Mouse (Mus musculus) gastrocnemius, adult 2 months (tissue): ENCODE data around the gene Nisch. TPM values are rescaled to one million over a fixed set of nuclear protein-coding genes. Genes with fewer than 3 reads are reported as not detected.
A peak's percentile ranks its signal among the peaks of the same experiment; 100 is the strongest.

ENCODE experiments used
- DNase-seq: peaks from one replicate; pipeline ENCODE4 v3.0.0; 2022
- H3K27ac ChIP-seq: fragments of 200-600 bp; 2 replicates; pipeline ENCODE4 v1.8.1; 2022; ENCODE audit warnings: mild to moderate bottlenecking
- H3K4me3 ChIP-seq: fragments of 200-600 bp; 2 replicates; pipeline ENCODE4 v1.8.1; 2022; ENCODE audit warnings: mild to moderate bottlenecking, moderate library complexity
- CTCF ChIP-seq: fragments of 200-600 bp; IDR thresholded peaks from 2 replicates; pipeline ENCODE4 v1.8.1; 2022; ENCODE audit warnings: antibody characterized with exemption, mild to moderate bottlenecking, moderate library complexity
- intact Hi-C: fragments of 180-260 bp; cut with DNase I; formaldehyde crosslinking; loops from one replicate; pipeline ENCODE4 v1.15.1; 2025
- long read RNA-seq, 2 experiments: library from polyadenylated mRNA; stranded (forward); transcript quantifications; one replicate each; pipeline ENCODE4 v2.0.0; 2021
- total RNA-seq, 2 experiments: library from RNA; stranded (reverse); gene quantifications; 2 replicates each; pipeline ENCODE4 v1.2.3; 2021

The Nisch gene
- total RNA-seq, result 10 to 100 TPM; 60.8 to 70.3 TPM
- long read RNA-seq, experiment 1, full-length matches to known transcripts, result 71 of 172 reads
- long read RNA-seq, experiment 1, partial matches to known transcripts, result 16 of 172 reads
- long read RNA-seq, experiment 1, other reads (novel, unspliced or antisense), result 85 of 172 reads
- long read RNA-seq, experiment 2, full-length matches to known transcripts, result 68 of 178 reads
- long read RNA-seq, experiment 2, partial matches to known transcripts, result 28 of 178 reads
- long read RNA-seq, experiment 2, other reads (novel, unspliced or antisense), result 82 of 178 reads

GRCm38 (mm10) chr14:31216846-31217245 is at the start of gene Nisch:
Nisch (minus strand) TSS chr14:31216946.
- intact Hi-C loops, result no loop called here
- no peak for DNase-seq
- peak within 1 kb of the TSS; percentile 74 for H3K27ac ChIP-seq
- no peak for TF ChIP-seq CTCF
- peak within 1 kb of the TSS; percentile 65 for H3K4me3 ChIP-seq

GRCm38 (mm10) chr14:31260932-31261331 is 44.2 kb upstream of the Nisch start:
- Histone ChIP-seq H3K4me3 (no peak overlapping the region), H3K27ac (no peak overlapping the region)
- intact Hi-C loops, result no loop called here
- DNase-seq, result peak; percentile 7
- no peak for TF ChIP-seq CTCF

GRCm38 (mm10) chr14:31260374-31260773 is 43.6 kb upstream of the Nisch start:
- no peak for TF ChIP-seq CTCF
- H3K27ac ChIP-seq, result no peak overlapping the region
- H3K4me3 ChIP-seq, result no peak overlapping the region
- intact Hi-C loops, result no loop called here
- DNase-seq, result peak; percentile 8

- Histone ChIP-seq H3K27ac (no peak overlapping the region), H3K4me3 (no peak overlapping the region)
- no peak for TF ChIP-seq CTCF
- intact Hi-C loops, result loop anchor here (10.0 kb wide), 1 partner anchor 236 kb away; the partner anchor contains the start of genes Eaf1 and Mettl6
- DNase-seq, result no peak
Observed at GRCm38 (mm10) chr14:31258476-31259050, 41.8 kb upstream of the Nisch start.

DNA sequence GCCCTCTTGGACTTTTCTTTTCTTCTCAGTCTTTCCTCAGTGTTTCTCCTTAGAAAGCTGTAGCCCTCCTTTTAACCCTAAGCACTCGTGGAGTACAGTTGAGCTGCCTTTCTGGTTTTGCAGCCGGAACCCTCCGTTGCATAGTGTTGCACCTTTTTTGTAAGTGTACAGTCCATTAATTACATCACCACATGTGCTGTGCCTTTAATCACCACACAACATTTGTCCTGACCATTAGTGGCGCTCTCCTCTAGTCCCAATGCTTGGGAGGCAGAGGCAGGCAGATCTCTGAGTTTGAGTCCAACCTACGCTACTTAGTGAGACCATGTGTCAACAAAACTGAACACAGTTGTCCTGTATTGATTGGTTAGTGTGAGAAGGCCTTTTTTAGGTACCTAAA is 35.3 kb upstream of the Nisch start:
- peak overlapping the region; percentile 93 for H3K27ac ChIP-seq
- intact Hi-C loops, result loop anchor here (5.0 to 10.0 kb wide), 4 partner anchors 45 to 243 kb away; partner anchors contain the start of genes Capn7, Eaf1, Mettl6 and Smim4

DNA sequence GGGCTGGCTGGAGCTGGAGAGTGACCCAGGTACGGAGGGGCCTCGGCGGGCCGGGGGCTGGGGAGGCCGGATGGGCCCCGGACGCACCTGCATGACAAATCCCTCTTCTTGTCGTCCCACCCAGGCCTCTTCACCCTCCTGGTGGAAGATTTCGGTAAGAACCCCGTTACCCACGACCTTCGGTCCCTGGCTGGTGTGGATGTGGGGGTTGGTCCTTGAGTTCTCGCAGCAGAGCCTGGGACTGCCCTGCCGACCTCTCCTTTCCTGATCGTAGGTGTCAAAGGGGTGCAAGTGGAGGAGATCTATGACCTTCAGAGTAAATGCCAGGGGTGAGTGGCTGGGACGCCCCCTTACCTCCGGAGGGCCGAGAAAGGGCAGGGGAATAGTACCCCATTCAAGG is 34.9 kb upstream of the Nisch start:
- no peak for TF ChIP-seq CTCF
- intact Hi-C loops, result loop anchor here (5.0 to 10.0 kb wide), 4 partner anchors 44 to 243 kb away; partner anchors contain the start of genes Capn7, Eaf1, Mettl6 and Smim4
- no peak for DNase-seq
- Histone ChIP-seq H3K27ac (peak overlapping the region; percentile 93), H3K4me3 (peak overlapping the region; percentile 100)

More for the DNA sequence above, 35.3 kb upstream of the Nisch start:
- H3K4me3 ChIP-seq, result peak overlapping the region; percentile 100
- DNase-seq, result no peak
- TF ChIP-seq CTCF, result no peak

DNA sequence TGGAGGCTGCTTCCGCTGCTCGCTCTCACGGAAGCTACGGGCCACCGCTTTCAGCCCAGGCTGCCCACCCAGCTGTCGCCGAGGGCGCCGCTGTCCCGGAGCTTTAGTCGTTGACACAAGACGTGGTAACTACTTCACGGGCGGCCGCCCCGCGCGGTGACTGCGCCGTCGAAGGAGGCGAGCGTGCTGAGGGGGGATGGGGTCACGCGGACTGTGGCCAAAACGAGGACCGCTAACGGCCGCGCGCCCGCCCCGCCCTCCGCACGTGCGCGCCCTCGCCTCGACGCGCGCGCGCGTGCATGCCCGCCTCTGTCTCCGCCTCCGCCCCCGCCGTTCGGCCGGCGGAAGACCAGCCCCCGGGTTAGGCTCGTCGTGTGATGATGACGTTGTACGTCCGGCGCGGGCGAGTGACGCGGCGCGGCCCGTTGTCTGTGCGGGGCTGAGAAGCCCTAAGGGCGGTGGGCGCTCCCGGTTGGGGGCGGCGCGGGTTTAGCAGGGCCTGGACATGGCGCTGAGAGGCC is 34.4 kb upstream of the Nisch start, which contains the start of the genes Phf7 and Bap1:
Gene Phf7, minus strand, starts transcription at position 234 of the 521 bp plus-strand sequence.
Gene Bap1, plus strand, starts transcription at position 367 of the 521 bp plus-strand sequence.
- peak within 1 kb of the TSS; percentile 93 for H3K27ac ChIP-seq
- DNase-seq, result peak; percentile 97
- intact Hi-C loops, result loop anchor here (5.0 to 10.0 kb wide), 4 partner anchors 44 to 244 kb away; partner anchors contain the start of genes Capn7, Eaf1, Mettl6 and Smim4
- H3K4me3 ChIP-seq, result peak within 1 kb of the TSS; percentile 100
- peak; percentile 9; the same call in 1 of the 2 replicates for TF ChIP-seq CTCF

GRCm38 (mm10) chr14:31250222-31251083 is 33.7 kb upstream of the Nisch start:
- peak overlapping the region; percentile 100 for H3K4me3 ChIP-seq
- H3K27ac ChIP-seq, result peak overlapping the region; percentile 93
- no peak for DNase-seq
- TF ChIP-seq CTCF, result no peak
- intact Hi-C loops, result loop anchor here (5.0 to 10.0 kb wide), 4 partner anchors 43 to 244 kb away; partner anchors contain the start of genes Capn7, Eaf1, Mettl6 and Smim4

- Histone ChIP-seq H3K4me3 (no peak overlapping the region), H3K27ac (no peak overlapping the region)
- intact Hi-C loops, result no loop called here
- no peak for TF ChIP-seq CTCF
- DNase-seq, result no peak
Observed at GRCm38 (mm10) chr14:31248396-31248795, 31.6 kb upstream of the Nisch start.

DNA sequence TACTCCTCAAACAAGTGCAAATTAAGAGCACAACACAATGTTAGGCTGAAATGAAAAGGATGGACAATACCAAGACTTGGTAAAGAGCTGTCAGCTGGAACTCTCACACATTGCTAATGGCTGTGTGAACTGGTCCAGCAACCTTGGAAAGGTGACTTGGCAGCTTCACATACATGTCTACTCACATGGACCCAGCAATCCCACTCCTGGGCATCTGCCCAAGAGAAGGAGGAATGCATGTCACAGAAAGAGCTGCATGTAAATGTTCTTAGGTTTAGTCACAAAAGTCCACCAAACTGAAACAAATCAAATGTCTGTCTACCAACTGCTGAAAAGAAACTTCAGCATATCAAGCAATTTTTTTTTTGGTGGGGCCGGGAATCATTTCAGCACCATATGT is 29.2 kb upstream of the Nisch start:
- peak; percentile 8 for DNase-seq
- intact Hi-C loops, result no loop called here
- Histone ChIP-seq H3K4me3 (no peak overlapping the region), H3K27ac (no peak overlapping the region)
- no peak for TF ChIP-seq CTCF

GRCm38 (mm10) chr14:31244777-31245176 is 28.0 kb upstream of the Nisch start:
- no peak overlapping the region for H3K27ac ChIP-seq
- no peak for DNase-seq
- TF ChIP-seq CTCF, result no peak
- intact Hi-C loops, result no loop called here
- H3K4me3 ChIP-seq, result no peak overlapping the region

DNA sequence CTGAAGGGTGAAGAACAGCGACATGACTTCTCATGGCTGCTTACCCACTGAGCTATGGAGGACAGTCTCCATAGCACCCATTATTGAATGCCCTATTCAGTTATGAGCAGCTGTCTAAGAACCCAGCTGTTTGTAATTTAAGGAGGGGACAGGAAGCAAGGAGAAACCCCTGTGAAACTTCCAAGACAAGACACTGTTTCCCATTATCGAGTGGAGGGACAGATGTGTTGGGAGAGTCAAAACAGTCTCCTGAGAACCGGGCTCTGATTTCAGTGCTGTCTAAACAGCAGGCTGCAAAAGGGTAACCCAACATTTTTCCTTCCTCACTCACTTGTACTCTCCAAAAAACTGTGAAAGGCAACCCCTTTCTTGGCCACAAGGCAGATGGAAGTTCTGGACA is 23.8 kb upstream of the Nisch start:
- TF ChIP-seq CTCF, result no peak
- Histone ChIP-seq H3K27ac (peak overlapping the region; percentile 8; the same call in 1 of the 2 replicates), H3K4me3 (no peak overlapping the region)
- peak; percentile 15 for DNase-seq
- intact Hi-C loops, result no loop called here
